Mouse (Mus musculus) bone marrow macrophage, adult 2 months (primary cell): Measurements from ENCODE around the gene Tapbpl.

Experiments used
- CTCF ChIP-seq: IDR thresholded peaks from 2 replicates; pipeline ENCODE4 v1.5.1; 2012; ENCODE audit warnings: low read depth, mild to moderate bottlenecking, low read length, moderate library complexity
- POLR2A ChIP-seq: IDR thresholded peaks from 2 replicates; pipeline ENCODE4 v1.6.1; 2012; ENCODE audit warnings: mild to moderate bottlenecking, low read depth, low read length, borderline replicate concordance

GRCm38 (mm10) chr6:125193390-125193789 is 38.3 kb downstream of the Tapbpl start:
- TF ChIP-seq POLR2A (no peak), CTCF (no peak)
